16 mouse cellular contexts compared by ENCODE assay signal in the genomic region with DNA sequence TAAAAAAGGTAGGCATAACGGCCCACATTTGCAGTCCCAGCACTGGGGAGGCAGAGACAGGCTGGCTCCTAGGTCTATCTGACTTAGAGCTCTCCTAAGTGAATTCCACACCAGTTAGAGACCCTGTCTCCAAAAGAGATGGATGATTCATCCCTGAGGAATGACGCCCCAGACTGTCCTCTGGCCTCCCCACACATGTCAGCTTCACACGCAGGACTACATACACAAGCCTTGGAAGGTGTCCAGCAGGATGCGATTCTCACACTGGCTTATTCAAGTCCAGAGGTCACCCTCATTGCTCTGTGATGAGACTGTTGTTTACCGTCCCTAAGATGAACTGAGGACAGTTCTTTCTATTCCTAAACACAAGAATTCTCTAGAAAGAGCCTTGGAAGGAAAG. TPM values are rescaled to one million over a fixed set of nuclear protein-coding genes. Genes with fewer than 3 reads are reported as not detected.
A peak's percentile ranks its signal among the peaks of the same experiment; 100 is the strongest.
DNase-seq lines count a peak whose midpoint lies in the region; ATAC-seq and TF ChIP-seq lines count a peak whose summit lies in the region.
"Had no signal": no experiment of that assay in that cellular context is flagged by ENCODE, and none has a peak within 500 bp of the region (broad histone marks: within the 10 kb centered on the region; RNA-seq: fewer than 3 reads in every experiment).

No protein-coding gene starts in this region.

- intact Hi-C loops in heart, postnatal 14 days (cut with DNase I), result no loop called here

- H3K27me3 ChIP-seq in heart, embryonic 11.5 days (ENCODE audit: control insufficient read depth, insufficient read depth, low read length), result no peaks in the 10 kb centered on the region
- no peaks in the 10 kb centered on the region for H3K27me3 ChIP-seq in liver, adult 2 months (ENCODE audit: control insufficient read depth, insufficient read depth, low read length)
- no peaks in the 10 kb centered on the region for H3K27me3 ChIP-seq in small intestine, adult 2 months (ENCODE audit: control insufficient read depth, insufficient read depth, low read length)
- H3K27me3 ChIP-seq: forebrain, embryonic 15.5 days; hindbrain, embryonic 15.5 days; limb, embryonic 15.5 days had no signal

- H3K4me3 ChIP-seq in heart, embryonic 11.5 days (ENCODE audit: low read depth, low read length), result no peak overlapping the region
- H3K4me3 ChIP-seq in liver, adult 2 months (ENCODE audit: insufficient read depth, low read depth, low read length), result no peak overlapping the region
- no peak overlapping the region for H3K4me3 ChIP-seq in small intestine, adult 2 months (ENCODE audit: low read depth, low read length)
- H3K4me3 ChIP-seq: embryonic facial prominence, embryonic 12.5 days; forebrain, embryonic 15.5 days; hindbrain, embryonic 15.5 days; limb, embryonic 15.5 days had no signal

- peak overlapping the region; percentile 2; the same call in 1 of the 2 replicates for H3K4me2 ChIP-seq in heart, embryonic 11.5 days
- H3K4me2 ChIP-seq: embryonic facial prominence, embryonic 12.5 days; forebrain, embryonic 15.5 days; hindbrain, embryonic 15.5 days; limb, embryonic 15.5 days had no signal

- peak overlapping the region; percentile 100 for H3K27ac ChIP-seq in heart, embryonic 11.5 days (ENCODE audit: low read depth, low read length)
- H3K27ac ChIP-seq in liver, adult 2 months (replicated peaks; ENCODE audit: insufficient read depth, low read depth, low read length), result no peak overlapping the region
- H3K27ac ChIP-seq in small intestine, adult 2 months (ENCODE audit: insufficient read depth, low read depth, low read length), result peak overlapping the region; percentile 59; the same call in 1 of the 2 replicates
- H3K27ac ChIP-seq: embryonic facial prominence, embryonic 12.5 days; forebrain, embryonic 15.5 days; hindbrain, embryonic 15.5 days; limb, embryonic 15.5 days had no signal

- H3K79me2 ChIP-seq in liver, adult 2 months (ENCODE audit: control insufficient read depth, insufficient read depth, low read length), result no peaks in the 10 kb centered on the region

- H3K9me3 ChIP-seq in heart, embryonic 11.5 days (replicated peaks; ENCODE audit: control insufficient read depth, low read length), result no peaks in the 10 kb centered on the region
- H3K9me3 ChIP-seq: embryonic facial prominence, embryonic 12.5 days; forebrain, embryonic 15.5 days; hindbrain, embryonic 15.5 days; limb, embryonic 15.5 days had no signal

- no peak for DNase-seq in heart, postnatal 14 days
- peak; percentile 76 for DNase-seq in liver, adult 2 months (ENCODE audit: extremely low read depth, low read depth, low spot score)
- no peak for DNase-seq in liver
- DNase-seq in brain, adult 2 months (ENCODE audit: low read depth, low spot score), result peak; percentile 63
- DNase-seq in adrenal gland, adult 2 months, result no peak
- DNase-seq in layer of hippocampus, adult 18-20 months (ENCODE audit: low spot score in 2 of 2), result no peak
- DNase-seq: gastrocnemius, postnatal 25 days; layer of hippocampus, adult 9-11 months; retina, postnatal 1 day had no signal

- no peak for TF ChIP-seq POLR2A in liver, adult 2 months (IDR thresholded peaks at IDR 0.05; ENCODE audit: extremely low read depth, insufficient read depth, low read length)
- TF ChIP-seq POLR2A in small intestine, adult 2 months (IDR thresholded peaks at IDR 0.05; ENCODE audit: low read depth, low read length), result no peak

- WGBS in heart, embryonic 11.5 days (ENCODE audit: insufficient replicate concordance), result 28% methylated on average over 5 of the region's 5 CpGs
- 27% methylated on average over 5 of the region's 5 CpGs for WGBS in liver, adult 2 months
- WGBS in small intestine, adult 2 months, result 25% methylated on average over 5 of the region's 5 CpGs

- no peak for TF ChIP-seq CTCF in liver, adult 2 months (IDR thresholded peaks at IDR 0.05; ENCODE audit: low read depth, low read length)
- no peak for TF ChIP-seq CTCF in small intestine, adult 2 months (IDR thresholded peaks at IDR 0.05; ENCODE audit: extremely low read depth, insufficient read length, insufficient replicate concordance, low read depth, low read length)

- ATAC-seq in heart, embryonic 11.5 days (replicated peaks; ENCODE audit: insufficient number of reproducible peaks, low FRiP score, low TSS enrichment), result no peak
- ATAC-seq: forebrain, embryonic 15.5 days had no signal

- H3K36me3 ChIP-seq in heart, embryonic 11.5 days (ENCODE audit: control insufficient read depth, insufficient read depth, low read length), result no peaks in the 10 kb centered on the region
- H3K36me3 ChIP-seq in liver, adult 2 months (ENCODE audit: control insufficient read depth, insufficient read depth, low read length), result no peaks in the 10 kb centered on the region
- H3K36me3 ChIP-seq in small intestine, adult 2 months (ENCODE audit: control insufficient read depth, insufficient read depth, low read length), result no peaks in the 10 kb centered on the region
- H3K36me3 ChIP-seq: embryonic facial prominence, embryonic 12.5 days; forebrain, embryonic 15.5 days; hindbrain, embryonic 15.5 days; limb, embryonic 15.5 days had no signal

- peaks cover 96% of the 10 kb centered on the region for H3K4me1 ChIP-seq in heart, embryonic 11.5 days (ENCODE audit: control insufficient read depth, insufficient read depth, low read length)
- H3K4me1 ChIP-seq in liver, adult 2 months (ENCODE audit: control insufficient read depth, insufficient read depth, low read length), result peaks cover 2% of the 10 kb centered on the region; the same call in 1 of the 2 replicates
- H3K4me1 ChIP-seq in small intestine, adult 2 months (ENCODE audit: control insufficient read depth, insufficient read depth, insufficient read length, low read length), result peaks cover 27% of the 10 kb centered on the region

- no peak overlapping the region for H3K9ac ChIP-seq in heart, embryonic 11.5 days (ENCODE audit: low read depth, low read length)
- no peak overlapping the region for H3K9ac ChIP-seq in liver, adult 2 months (ENCODE audit: low read depth, low read length)
- H3K9ac ChIP-seq: embryonic facial prominence, embryonic 12.5 days; forebrain, embryonic 15.5 days; hindbrain, embryonic 15.5 days; limb, embryonic 15.5 days had no signal

RNA-seq across cellular contexts. Expression of a gene that starts 12.2 kb away (rescaled TPM):
- polyA plus RNA-seq in heart, embryonic 11.5 days (2014; fragmentation: Nextera tagmentation; extraction: Ambion mirVana), result 15.0 and 15.6 TPM in 2 replicates
- 10 to 100 TPM; 24.0 to 25.1 TPM for total RNA-seq in heart, postnatal 14 days (2021)
- 0.83 and 1.3 TPM in 2 replicates for total RNA-seq in liver, adult 2 months (2014; rRNA removed)
- polyA plus RNA-seq in liver, adult 2 months (2012; rRNA removed), result 1.0 and 1.1 TPM in 2 replicates
- 24.6 and 71.6 TPM in 2 replicates for polyA plus RNA-seq in small intestine, adult 2 months (2012; rRNA removed)
- 1 to 10 TPM; 5.9 to 6.2 TPM for total RNA-seq in adrenal gland, adult 2 months (2021)
- 9.4 and 9.9 TPM in 2 replicates for polyA plus RNA-seq in adrenal gland, adult 2 months (2012; rRNA removed)
- 10 to 100 TPM; 15.0 to 15.6 TPM for total RNA-seq in layer of hippocampus, adult 18-20 months (2021)
- total RNA-seq: megakaryocyte-erythroid progenitor cell, adult 5-6 weeks had no signal

Comparison
In these comparisons a context has a peak if more than half of its experiments do, and no peak if none do; other contexts are left out.
1. DNase-seq: peak in liver, adult 2 months (single experiment) and brain, adult 2 months (single experiment); none in heart, postnatal 14 days (0 of 2), liver (single experiment), adrenal gland, adult 2 months (single experiment) and layer of hippocampus, adult 18-20 months (0 of 2).